In genomic region chr3:89953420-89953819, GRCm38 (mm10) we compare ENCODE assay signal across 8 mouse cellular contexts. TPM values are rescaled to one million over a fixed set of nuclear protein-coding genes. Genes with fewer than 3 reads are reported as not detected.
A peak's percentile ranks its signal among the peaks of the same experiment; 100 is the strongest.
DNase-seq lines count a peak whose midpoint lies in the region; ATAC-seq and TF ChIP-seq lines count a peak whose summit lies in the region.

No protein-coding gene starts in this region.

- H3K36me3 ChIP-seq in kidney, embryonic 14.5 days (ENCODE audit: control insufficient read depth, insufficient read depth, low read length) = peaks cover 94% of the 10 kb centered on the region
- peaks cover 30% of the 10 kb centered on the region; the same call in 1 of the 2 replicates for H3K36me3 ChIP-seq in liver, embryonic 13.5 days

- H3K4me1 ChIP-seq in kidney, embryonic 14.5 days (ENCODE audit: control insufficient read depth, insufficient read depth, low read length) = no peaks in the 10 kb centered on the region
- H3K4me1 ChIP-seq in liver, embryonic 13.5 days (replicated peaks) = no peaks in the 10 kb centered on the region

- ATAC-seq in kidney, embryonic 14.5 days (ENCODE audit: low FRiP score, low TSS enrichment) = 0 out of 2 replicates have a peak, but pooled peaks have one; percentile 48
- ATAC-seq in liver, embryonic 13.5 days (ENCODE audit: low read depth) = no peak

- H3K9me3 ChIP-seq in kidney, embryonic 14.5 days (ENCODE audit: control insufficient read depth, low read length) = no peaks in the 10 kb centered on the region
- H3K9me3 ChIP-seq in liver, embryonic 13.5 days (replicated peaks) = no peaks in the 10 kb centered on the region

- H3K27ac ChIP-seq in gastrocnemius, adult 2 months = no peak overlapping the region
- no peak overlapping the region for H3K27ac ChIP-seq in kidney, embryonic 14.5 days (ENCODE audit: low read depth, low read length)
- H3K27ac ChIP-seq in liver, embryonic 13.5 days = no peak overlapping the region

- H3K4me2 ChIP-seq in kidney, embryonic 14.5 days (replicated peaks; ENCODE audit: low read depth, low read length) = no peak overlapping the region
- H3K4me2 ChIP-seq in liver, embryonic 13.5 days = no peak overlapping the region

- 1% methylated on average over 4 of the region's 4 CpGs for WGBS in kidney, embryonic 14.5 days
- 7% methylated on average over 4 of the region's 4 CpGs for WGBS in liver, embryonic 13.5 days (ENCODE audit: insufficient replicate concordance)

- intact Hi-C loops in gastrocnemius, adult 2 months (cut with DNase I) = loop anchor here (1.0 kb wide), 1 partner anchor 124 kb away; no protein-coding TSS in a partner anchor

- no peak overlapping the region for H3K9ac ChIP-seq in kidney, embryonic 14.5 days (ENCODE audit: low read depth, low read length)
- no peak overlapping the region for H3K9ac ChIP-seq in liver, embryonic 13.5 days

- DNase-seq in 3134 (ENCODE audit: extremely low read depth, insufficient read length, low spot score) = peak; percentile 43
- peak; percentile 69 for DNase-seq in MEL-GATA-1-ER (ENCODE audit: extremely low read depth, low read depth)
- DNase-seq in cerebellum, postnatal 14 days = peak; percentile 82 to 86
- peak; percentile 79 for DNase-seq in gastrocnemius, adult 2 months
- peak; percentile 50 for DNase-seq in liver, embryonic 13.5 days
- peak; percentile 47 for DNase-seq in ovary, postnatal 10 days (ENCODE audit: low spot score)
- peak; percentile 64 to 85 for DNase-seq in thymus, postnatal 10 days (ENCODE audit: low spot score in 2 of 2)

- no peak overlapping the region for H3K4me3 ChIP-seq in gastrocnemius, adult 2 months
- no peak overlapping the region for H3K4me3 ChIP-seq in kidney, embryonic 14.5 days (ENCODE audit: low read length)
- H3K4me3 ChIP-seq in liver, embryonic 13.5 days (replicated peaks) = no peak overlapping the region

- no peaks in the 10 kb centered on the region for H3K27me3 ChIP-seq in kidney, embryonic 14.5 days (ENCODE audit: control insufficient read depth, insufficient read depth, low read length)
- H3K27me3 ChIP-seq in liver, embryonic 13.5 days = no peaks in the 10 kb centered on the region

- peak; percentile 93 for TF ChIP-seq CTCF in gastrocnemius, adult 2 months (IDR thresholded peaks at IDR 0.05)

RNA-seq across cellular contexts. Expression of gene Atp8b2, which starts 9.9 kb away (rescaled TPM):
- 1 to 10 TPM; 6.0 to 9.8 TPM for total RNA-seq in gastrocnemius, adult 2 months (2021)
- 8.4 and 17.3 TPM in 2 replicates for polyA plus RNA-seq in kidney, embryonic 14.5 days (2014; fragmentation: Nextera tagmentation; extraction: Ambion mirVana)
- 1.4 and 2.2 TPM in 2 replicates for polyA plus RNA-seq in liver, embryonic 13.5 days (2015; fragmentation: Nextera tagmentation; extraction: Ambion mirVana)

RNA-seq across cellular contexts. Expression of gene Il6ra, which starts 40.4 kb away (rescaled TPM):
- total RNA-seq in gastrocnemius, adult 2 months (2021) = 1 to 10 TPM; 4.3 to 6.4 TPM
- 0.55 and 1.1 TPM in 2 replicates for polyA plus RNA-seq in kidney, embryonic 14.5 days (2014; fragmentation: Nextera tagmentation; extraction: Ambion mirVana)
- polyA plus RNA-seq in liver, embryonic 13.5 days (2015; fragmentation: Nextera tagmentation; extraction: Ambion mirVana) = 1.9 and 2.2 TPM in 2 replicates

RNA-seq across cellular contexts. Expression of gene Hax1, which starts 45.2 kb away (rescaled TPM):
- total RNA-seq in gastrocnemius, adult 2 months (2021) = 10 to 100 TPM; 52.2 to 57.7 TPM
- polyA plus RNA-seq in kidney, embryonic 14.5 days (2014; fragmentation: Nextera tagmentation; extraction: Ambion mirVana) = 166 and 188 TPM in 2 replicates
- polyA plus RNA-seq in liver, embryonic 13.5 days (2015; fragmentation: Nextera tagmentation; extraction: Ambion mirVana) = 130 and 137 TPM in 2 replicates
